Mouse (Mus musculus): ENCODE measurements at regions not wholly inside any gene's neighbourhood (a gene's known extent, or its start where the extent isn't known, plus 50 kb on each side); places are given as distances from the start of the nearest gene placed in this dataset.
A peak's percentile ranks its signal among the peaks of the same experiment; 100 is the strongest.

DNA sequence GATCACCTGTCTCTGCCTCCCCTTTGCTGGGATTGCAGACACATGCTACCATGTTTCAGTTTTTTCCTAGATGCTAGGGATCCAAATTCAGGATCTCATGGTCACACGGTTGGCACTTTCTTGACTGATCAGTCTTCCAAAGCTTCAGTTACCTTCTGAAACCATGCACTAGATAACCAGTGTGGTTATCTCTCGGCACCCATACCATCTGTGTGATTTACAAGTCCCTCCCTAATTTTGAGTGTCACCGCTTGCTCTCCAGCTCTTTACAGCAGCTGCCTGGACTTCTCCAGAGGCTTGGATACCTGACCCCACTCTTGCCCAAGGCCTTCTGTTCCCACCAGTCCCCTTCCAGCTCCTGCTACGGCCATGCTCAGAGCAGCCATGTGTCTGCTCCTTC is 130.6 kb upstream of the Nfe2l3 start:
- no peak overlapping the region for H3K9ac ChIP-seq (ENCODE audit: low read length)
- no peak overlapping the region for H3K4me3 ChIP-seq (ENCODE audit: low read length)
- H3K4me1 ChIP-seq (ENCODE audit: control insufficient read depth, insufficient read depth, low read length) = 0 out of 2 replicates have a peak, but pooled peaks cover 3% of the 10 kb centered on the region
- H3K4me2 ChIP-seq (ENCODE audit: low read depth, low read length) = no peak overlapping the region
- no peaks in the 10 kb centered on the region for H3K27me3 ChIP-seq (ENCODE audit: control insufficient read depth, insufficient read depth, low read length)
- ATAC-seq (replicated peaks; ENCODE audit: extremely low read depth, insufficient read depth, low FRiP score) = no peak
- no peaks in the 10 kb centered on the region for H3K36me3 ChIP-seq (ENCODE audit: control insufficient read depth, insufficient read depth)
- peaks cover 8% of the 10 kb centered on the region for H3K9me3 ChIP-seq (replicated peaks; ENCODE audit: control insufficient read depth, low read length)
- 93% methylated on average over 4 of the region's 4 CpGs for WGBS
- H3K27ac ChIP-seq (ENCODE audit: low read length) = no peak overlapping the region

DNA sequence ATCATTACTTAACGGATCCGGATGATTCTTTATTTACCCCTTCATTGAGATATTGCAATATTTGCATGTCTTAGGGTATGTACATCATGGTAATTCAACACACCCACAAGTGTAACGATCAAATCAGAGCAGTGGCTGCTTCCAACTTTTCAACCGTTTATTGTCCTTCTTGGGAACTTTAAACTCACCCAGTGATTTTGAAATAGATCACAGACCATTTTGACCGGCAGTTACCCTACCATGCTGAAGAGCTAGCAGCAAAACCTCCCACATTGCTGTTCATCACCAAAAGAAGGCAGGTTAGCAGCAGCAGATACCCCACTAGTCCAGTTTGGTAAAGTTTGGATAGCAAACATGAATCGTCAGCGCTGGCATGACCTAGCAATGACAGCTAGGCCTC is 130.2 kb upstream of the Nfe2l3 start:
- Histone ChIP-seq H3K9me3 (replicated peaks; ENCODE audit: control insufficient read depth, low read length) (peaks cover 8% of the 10 kb centered on the region), H3K36me3 (ENCODE audit: control insufficient read depth, insufficient read depth) (no peaks in the 10 kb centered on the region), H3K9ac (ENCODE audit: low read length) (no peak overlapping the region), H3K4me1 (ENCODE audit: control insufficient read depth, insufficient read depth, low read length) (0 out of 2 replicates have a peak, but pooled peaks cover 3% of the 10 kb centered on the region), H3K27me3 (ENCODE audit: control insufficient read depth, insufficient read depth, low read length) (no peaks in the 10 kb centered on the region), H3K4me2 (ENCODE audit: low read depth, low read length) (no peak overlapping the region), H3K27ac (ENCODE audit: low read length) (no peak overlapping the region), H3K4me3 (ENCODE audit: low read length) (no peak overlapping the region)
- 91% methylated on average over 7 of the region's 7 CpGs for WGBS
- no peak for ATAC-seq (replicated peaks; ENCODE audit: extremely low read depth, insufficient read depth, low FRiP score)

DNA sequence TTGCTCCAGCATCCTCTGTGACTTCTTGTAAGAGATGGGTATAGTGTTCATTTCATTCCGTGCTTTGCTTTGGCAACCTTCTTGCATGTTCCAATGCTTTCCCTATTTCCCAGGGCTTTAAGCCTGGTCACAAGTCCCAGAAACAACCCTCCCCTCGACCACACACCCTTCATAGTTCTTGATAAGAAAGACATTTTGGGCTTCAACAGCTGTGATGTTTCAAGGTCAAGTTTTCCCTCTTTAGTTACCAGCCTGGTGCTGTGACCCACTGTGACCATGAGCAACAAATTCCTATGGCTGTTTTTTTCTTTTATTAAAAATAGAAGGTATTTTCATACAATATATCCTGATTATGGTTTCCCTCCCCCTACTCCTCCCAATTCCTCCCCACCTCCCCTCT is 114.1 kb upstream of the Nfe2l3 start:
- 27% methylated on average over 2 of the region's 2 CpGs for whole genome bisulfite sequencing
- Histone ChIP-seq H3K4me2 (ENCODE audit: low read depth, low read length) (no peak overlapping the region), H3K36me3 (ENCODE audit: control insufficient read depth, insufficient read depth) (no peaks in the 10 kb centered on the region), H3K4me1 (ENCODE audit: control insufficient read depth, insufficient read depth, low read length) (peaks cover 13% of the 10 kb centered on the region), H3K9ac (ENCODE audit: low read length) (no peak overlapping the region), H3K9me3 (replicated peaks; ENCODE audit: control insufficient read depth, low read length) (no peaks in the 10 kb centered on the region), H3K4me3 (ENCODE audit: low read length) (no peak overlapping the region), H3K27ac (ENCODE audit: low read length) (no peak overlapping the region; the same call in 1 of the 2 replicates), H3K27me3 (ENCODE audit: control insufficient read depth, insufficient read depth, low read length) (no peaks in the 10 kb centered on the region)
- ATAC-seq (replicated peaks; ENCODE audit: extremely low read depth, insufficient read depth, low FRiP score) = no peak

DNA sequence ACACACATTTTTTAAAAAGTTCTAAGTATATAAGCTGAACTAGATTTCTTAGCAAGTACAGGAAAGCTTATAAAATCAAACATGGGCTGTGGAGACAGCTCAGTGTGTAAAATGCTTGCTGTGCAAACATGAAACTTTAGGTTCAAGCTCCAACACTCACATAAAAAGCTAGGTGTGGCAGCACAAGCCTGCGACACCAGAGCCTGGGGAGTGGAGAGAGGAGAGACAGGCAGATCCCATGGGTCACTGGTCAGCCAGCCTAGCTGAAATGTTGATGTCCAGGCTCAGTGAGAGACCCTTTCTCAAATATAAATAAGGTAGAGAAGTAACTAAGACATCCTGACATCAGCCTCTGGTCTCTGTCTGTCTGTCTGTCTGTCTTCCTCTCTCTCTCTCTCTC is 112.5 kb upstream of the Nfe2l3 start:
- Histone ChIP-seq H3K4me2 (ENCODE audit: low read depth, low read length) (no peak overlapping the region), H3K27ac (ENCODE audit: low read length) (no peak overlapping the region), H3K27me3 (ENCODE audit: control insufficient read depth, insufficient read depth, low read length) (no peaks in the 10 kb centered on the region), H3K9me3 (replicated peaks; ENCODE audit: control insufficient read depth, low read length) (no peaks in the 10 kb centered on the region), H3K4me1 (ENCODE audit: control insufficient read depth, insufficient read depth, low read length) (peaks cover 19% of the 10 kb centered on the region), H3K36me3 (ENCODE audit: control insufficient read depth, insufficient read depth) (no peaks in the 10 kb centered on the region), H3K4me3 (ENCODE audit: low read length) (no peak overlapping the region), H3K9ac (ENCODE audit: low read length) (no peak overlapping the region)
- 81% methylated on average over 1 of the region's 1 CpGs for WGBS
- no peak for ATAC-seq (replicated peaks; ENCODE audit: extremely low read depth, insufficient read depth, low FRiP score)

DNA sequence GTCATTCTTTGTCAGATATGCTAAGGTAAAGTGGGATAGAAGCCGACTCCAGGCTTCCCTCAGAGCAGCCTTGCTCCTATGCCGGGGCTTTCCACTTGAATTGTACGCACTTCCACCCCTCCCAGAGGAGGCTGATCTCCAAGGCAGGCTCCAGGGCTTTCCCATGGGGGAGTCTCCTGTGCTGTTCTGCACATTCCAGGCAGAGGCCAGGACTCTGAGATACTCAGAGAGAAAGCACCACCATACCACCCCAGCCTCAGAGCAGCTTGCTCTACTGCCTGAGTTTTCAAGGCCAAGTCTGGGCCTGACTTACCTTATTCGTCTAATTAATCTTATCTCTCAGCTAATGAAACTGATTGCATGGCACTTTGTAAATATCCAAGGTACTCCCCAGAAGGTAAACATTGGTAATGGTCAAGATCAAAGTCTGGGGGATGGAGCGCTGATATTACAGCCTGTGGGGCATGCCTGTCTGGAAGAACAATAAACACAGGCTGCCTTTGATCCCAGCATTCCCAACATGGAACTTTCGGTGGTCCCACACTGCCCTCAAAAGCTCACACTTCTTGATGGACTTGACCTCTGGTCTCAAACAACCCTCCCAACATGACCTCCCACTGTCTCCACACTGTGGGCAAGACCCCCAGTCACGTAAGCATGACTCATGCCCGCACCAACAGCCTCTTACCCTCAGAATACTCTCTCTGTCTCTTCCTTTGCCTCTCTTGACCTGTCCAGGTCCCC is 111.6 kb upstream of the Nfe2l3 start:
- no peak overlapping the region for H3K4me3 ChIP-seq (ENCODE audit: low read length)
- 0 out of 2 replicates have a peak, but pooled peaks have one; percentile 42 for ATAC-seq (replicated peaks; ENCODE audit: extremely low read depth, insufficient read depth, low FRiP score)
- no peaks in the 10 kb centered on the region for H3K27me3 ChIP-seq (ENCODE audit: control insufficient read depth, insufficient read depth, low read length)
- no peak overlapping the region for H3K4me2 ChIP-seq (ENCODE audit: low read depth, low read length)
- no peaks in the 10 kb centered on the region for H3K36me3 ChIP-seq (ENCODE audit: control insufficient read depth, insufficient read depth)
- peak overlapping the region; percentile 17; the same call in 1 of the 2 replicates for H3K27ac ChIP-seq (ENCODE audit: low read length)
- H3K9ac ChIP-seq (ENCODE audit: low read length) = peak overlapping the region; percentile 28; the same call in 1 of the 2 replicates
- WGBS = 52% methylated on average over 8 of the region's 8 CpGs
- H3K4me1 ChIP-seq (ENCODE audit: control insufficient read depth, insufficient read depth, low read length) = peaks cover 24% of the 10 kb centered on the region
- H3K9me3 ChIP-seq (replicated peaks; ENCODE audit: control insufficient read depth, low read length) = no peaks in the 10 kb centered on the region

DNA sequence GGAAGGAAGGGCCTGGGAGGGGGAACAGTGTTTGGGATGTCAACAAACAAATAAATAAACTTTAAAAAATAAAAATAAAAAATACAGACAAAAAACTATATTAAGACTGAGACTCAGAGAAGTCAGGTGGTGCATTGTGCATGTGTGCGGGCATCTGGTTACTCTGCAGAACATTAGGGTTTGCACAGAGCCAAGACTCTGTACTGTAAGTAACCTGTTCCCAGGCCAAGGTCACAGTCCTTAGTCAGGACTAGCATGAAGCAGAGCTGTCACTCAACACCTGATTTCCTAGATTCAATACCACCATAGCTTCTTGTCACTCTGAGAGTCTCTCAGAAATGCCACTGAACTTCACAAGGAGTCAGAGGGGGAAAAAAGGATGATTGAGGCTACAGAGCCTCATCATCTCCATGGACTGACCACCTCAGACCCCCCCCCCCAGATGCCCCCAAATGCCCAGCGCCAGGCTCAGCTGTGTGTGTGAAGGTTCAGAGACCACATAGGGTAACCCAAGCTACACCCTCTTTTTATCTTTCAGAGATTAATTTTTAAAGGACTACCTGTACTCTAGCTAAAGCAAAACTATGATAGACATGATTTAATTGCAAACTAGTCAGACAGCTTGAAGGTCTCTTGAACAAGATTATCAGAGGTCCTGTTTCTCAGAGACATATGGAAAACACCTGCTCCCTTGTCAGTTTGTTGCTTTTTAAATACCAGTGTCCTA is 106.2 kb upstream of the Nfe2l3 start:
- Histone ChIP-seq H3K36me3 (ENCODE audit: control insufficient read depth, insufficient read depth) (no peaks in the 10 kb centered on the region), H3K4me2 (ENCODE audit: low read depth, low read length) (no peak overlapping the region), H3K4me3 (ENCODE audit: low read length) (no peak overlapping the region), H3K9me3 (replicated peaks; ENCODE audit: control insufficient read depth, low read length) (no peaks in the 10 kb centered on the region), H3K27ac (ENCODE audit: low read length) (peak overlapping the region; percentile 67), H3K27me3 (ENCODE audit: control insufficient read depth, insufficient read depth, low read length) (no peaks in the 10 kb centered on the region), H3K4me1 (ENCODE audit: control insufficient read depth, insufficient read depth, low read length) (peaks cover 35% of the 10 kb centered on the region), H3K9ac (ENCODE audit: low read length) (no peak overlapping the region)
- 0 out of 2 replicates have a peak, but pooled peaks have one; percentile 35 for ATAC-seq (replicated peaks; ENCODE audit: extremely low read depth, insufficient read depth, low FRiP score)
- 61% methylated on average over 2 of the region's 2 CpGs for WGBS

DNA sequence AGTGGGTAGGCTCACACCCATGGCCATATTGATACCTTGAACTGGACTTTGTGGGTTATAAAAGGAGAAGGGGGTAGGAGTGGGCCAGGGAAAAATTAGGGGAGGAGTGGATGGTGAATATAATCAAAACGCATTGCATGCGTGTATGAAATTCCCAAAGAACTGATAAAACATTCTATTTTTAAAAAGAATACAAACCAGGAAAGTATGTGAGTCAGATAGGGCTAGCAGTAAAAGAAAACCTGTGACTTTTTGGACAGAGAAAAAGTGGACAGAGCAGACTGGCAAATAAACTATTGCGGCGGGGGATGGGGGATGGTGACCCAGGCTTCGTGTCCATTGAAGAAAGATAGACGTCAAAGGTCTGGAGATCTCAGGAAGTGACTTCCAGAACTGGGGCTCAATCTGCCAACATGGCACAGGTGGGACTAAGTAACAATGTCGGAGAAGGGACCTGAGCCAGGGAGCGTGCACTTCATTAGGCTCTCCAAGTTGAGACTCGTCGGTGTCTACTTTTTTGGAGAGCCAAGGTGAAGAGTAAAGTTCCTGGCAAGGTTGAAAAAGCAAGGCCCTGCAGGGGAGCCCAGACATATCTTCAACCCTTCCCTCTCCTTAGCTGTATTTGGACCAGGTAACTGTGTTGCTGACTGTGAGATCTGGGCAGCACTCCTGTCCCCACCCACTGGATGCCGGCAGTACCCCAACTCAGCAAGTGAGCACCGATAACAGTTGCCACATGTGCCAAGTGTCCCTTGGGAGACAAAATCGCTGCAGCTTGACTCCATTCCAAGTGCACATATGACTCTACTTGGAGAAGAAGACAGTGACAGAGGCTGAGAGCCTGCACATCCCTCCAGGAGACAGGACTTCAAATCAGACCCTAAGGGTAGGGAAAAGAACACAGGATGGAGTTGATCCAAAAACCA is 103.1 kb upstream of the Nfe2l3 start:
- Histone ChIP-seq H3K36me3 (ENCODE audit: control insufficient read depth, insufficient read depth) (no peaks in the 10 kb centered on the region), H3K27ac (ENCODE audit: low read length) (peak overlapping the region; percentile 87), H3K9ac (ENCODE audit: low read length) (peak overlapping the region; percentile 34), H3K4me2 (ENCODE audit: low read depth, low read length) (peak overlapping the region; percentile 37), H3K4me1 (ENCODE audit: control insufficient read depth, insufficient read depth, low read length) (peaks cover 47% of the 10 kb centered on the region), H3K9me3 (replicated peaks; ENCODE audit: control insufficient read depth, low read length) (no peaks in the 10 kb centered on the region), H3K4me3 (ENCODE audit: low read length) (no peak overlapping the region), H3K27me3 (ENCODE audit: control insufficient read depth, insufficient read depth, low read length) (no peaks in the 10 kb centered on the region)
- peak; percentile 46 for ATAC-seq (replicated peaks; ENCODE audit: extremely low read depth, insufficient read depth, low FRiP score)
- WGBS = 54% methylated on average over 13 of the region's 13 CpGs

DNA sequence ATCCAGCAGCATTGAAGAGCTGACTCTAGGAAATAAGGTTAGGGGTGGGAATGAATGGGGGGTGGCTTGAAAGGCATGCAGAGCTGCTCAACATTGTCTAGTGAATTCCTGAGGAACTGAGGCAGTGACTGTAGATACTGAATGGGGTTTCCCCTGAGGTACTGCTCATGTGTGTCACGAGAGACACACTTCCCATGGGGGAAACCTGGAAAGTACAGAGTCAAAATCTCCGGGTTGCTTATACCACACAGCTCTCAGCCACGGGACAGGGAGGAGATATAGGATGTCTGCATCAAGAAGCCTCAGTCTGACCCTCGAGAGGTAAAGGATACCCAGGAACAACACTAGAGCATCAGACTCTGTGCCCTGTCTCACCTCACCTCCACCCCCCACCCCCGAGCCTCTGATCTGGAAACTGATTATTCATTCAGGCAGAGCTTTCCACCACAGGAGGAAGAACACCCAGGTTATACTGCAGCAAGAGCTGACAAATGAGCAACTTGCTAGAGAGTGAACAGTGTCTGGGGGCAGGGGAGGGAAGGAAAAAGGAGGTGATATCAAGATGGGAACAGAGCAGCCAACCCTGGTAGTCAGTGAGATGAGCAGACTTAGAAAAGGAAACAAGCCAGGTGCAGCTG is 102.3 kb upstream of the Nfe2l3 start:
- no peaks in the 10 kb centered on the region for H3K9me3 ChIP-seq (replicated peaks; ENCODE audit: control insufficient read depth, low read length)

More for the DNA sequence above, 102.3 kb upstream of the Nfe2l3 start:
- H3K4me2 ChIP-seq (ENCODE audit: low read depth, low read length) = peak overlapping the region; percentile 37; the same call in 1 of the 2 replicates
- 50% methylated on average over 5 of the region's 5 CpGs for WGBS
- no peaks in the 10 kb centered on the region for H3K27me3 ChIP-seq (ENCODE audit: control insufficient read depth, insufficient read depth, low read length)
- H3K4me1 ChIP-seq (ENCODE audit: control insufficient read depth, insufficient read depth, low read length) = peaks cover 48% of the 10 kb centered on the region
- ATAC-seq (replicated peaks; ENCODE audit: extremely low read depth, insufficient read depth, low FRiP score) = no peak
- no peak overlapping the region for H3K4me3 ChIP-seq (ENCODE audit: low read length)
- no peaks in the 10 kb centered on the region for H3K36me3 ChIP-seq (ENCODE audit: control insufficient read depth, insufficient read depth)
- H3K9ac ChIP-seq (ENCODE audit: low read length) = no peak overlapping the region
- H3K27ac ChIP-seq (ENCODE audit: low read length) = peak overlapping the region; percentile 87

Measured in heart, embryonic 16.5 days (tissue).